Mouse (Mus musculus): ENCODE measurements around the gene E330017A01Rik. TPM values are rescaled to one million over a fixed set of nuclear protein-coding genes. Genes with fewer than 3 reads are reported as not detected.

E330017A01Rik gene
- polyA plus RNA-seq, 2 experiments, result not detected

- WGBS (ENCODE audit: insufficient replicate concordance), result 72% methylated on average over 2 of the region's 2 CpGs
- H3K36me3 ChIP-seq (replicated peaks; ENCODE audit: control insufficient read depth, insufficient read depth, low read depth), result no peaks in the 10 kb centered on the region
- no peaks in the 10 kb centered on the region for H3K9me3 ChIP-seq (ENCODE audit: control insufficient read depth, low read length)
- H3K4me2 ChIP-seq (ENCODE audit: low read depth), result no peak overlapping the region
- no peak for ATAC-seq (ENCODE audit: insufficient read depth)
- H3K27ac ChIP-seq, result no peak overlapping the region
- no peak overlapping the region for H3K4me3 ChIP-seq (ENCODE audit: insufficient read depth in 1 of 2, low read depth in 2 of 2, low read length in 2 of 2)
- H3K27me3 ChIP-seq (ENCODE audit: control insufficient read depth, insufficient read depth, low read length), result no peaks in the 10 kb centered on the region
- H3K9ac ChIP-seq (replicated peaks), result no peak overlapping the region
- no peak for TF ChIP-seq EP300 (IDR thresholded peaks at IDR 0.05; ENCODE audit: low read depth)
- TF ChIP-seq CTCF (IDR thresholded peaks at IDR 0.05; ENCODE audit: low read depth), result no peak
- no peak for DNase-seq (ENCODE audit: low read depth in 3 of 3, low spot score in 3 of 3)
- H3K4me1 ChIP-seq (replicated peaks; ENCODE audit: control insufficient read depth in 2 of 2, insufficient read depth in 2 of 2, low read length in 1 of 2), result peaks cover 14 to 16% of the 10 kb centered on the region in 2 experiments
These were observed 2.7 kb downstream of the E330017A01Rik start for GRCm38 (mm10) chr16:58635866-58636265.

DNA sequence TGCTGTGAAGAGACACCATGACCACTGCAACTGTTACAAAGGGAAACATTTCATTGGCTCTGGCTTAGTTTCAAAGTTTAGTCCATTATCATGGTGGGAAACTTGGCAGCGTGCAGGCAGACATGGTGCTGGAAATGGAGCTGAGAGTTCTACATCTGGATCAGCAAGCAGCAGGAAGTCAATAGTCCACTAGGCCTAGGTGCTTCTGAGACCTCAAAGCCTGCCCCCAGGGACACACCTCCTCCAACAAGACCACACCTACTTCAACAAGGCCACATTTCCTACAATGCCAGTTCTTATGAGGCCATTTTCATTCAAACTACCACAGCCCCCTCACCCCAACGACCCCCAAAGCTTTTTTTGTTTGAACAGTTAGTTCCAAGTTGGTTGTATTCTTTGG, 8.8 kb downstream of the E330017A01Rik start:
- Histone ChIP-seq H3K4me1 (replicated peaks; ENCODE audit: control insufficient read depth in 2 of 2, insufficient read depth in 2 of 2, low read length in 1 of 2) (peaks cover 32 to 34% of the 10 kb centered on the region in 2 experiments), H3K27ac (peak overlapping the region; percentile 79), H3K36me3 (replicated peaks; ENCODE audit: control insufficient read depth, insufficient read depth, low read depth) (no peaks in the 10 kb centered on the region), H3K9me3 (ENCODE audit: control insufficient read depth, low read length) (no peaks in the 10 kb centered on the region), H3K4me2 (ENCODE audit: low read depth) (no peak overlapping the region), H3K9ac (replicated peaks) (no peak overlapping the region), H3K27me3 (ENCODE audit: control insufficient read depth, insufficient read depth, low read length) (no peaks in the 10 kb centered on the region), H3K4me3 (ENCODE audit: insufficient read depth in 1 of 2, low read depth in 2 of 2, low read length in 2 of 2) (no peak overlapping the region)
- DNase-seq (ENCODE audit: low read depth in 3 of 3, low spot score in 3 of 3), result no peak
- ATAC-seq (ENCODE audit: insufficient read depth), result peak; percentile 53
- WGBS (ENCODE audit: insufficient replicate concordance), result 53% methylated on average over 2 of the region's 2 CpGs
- no peak for TF ChIP-seq CTCF (IDR thresholded peaks at IDR 0.05; ENCODE audit: low read depth)
- no peak for TF ChIP-seq EP300 (IDR thresholded peaks at IDR 0.05; ENCODE audit: low read depth)

DNA sequence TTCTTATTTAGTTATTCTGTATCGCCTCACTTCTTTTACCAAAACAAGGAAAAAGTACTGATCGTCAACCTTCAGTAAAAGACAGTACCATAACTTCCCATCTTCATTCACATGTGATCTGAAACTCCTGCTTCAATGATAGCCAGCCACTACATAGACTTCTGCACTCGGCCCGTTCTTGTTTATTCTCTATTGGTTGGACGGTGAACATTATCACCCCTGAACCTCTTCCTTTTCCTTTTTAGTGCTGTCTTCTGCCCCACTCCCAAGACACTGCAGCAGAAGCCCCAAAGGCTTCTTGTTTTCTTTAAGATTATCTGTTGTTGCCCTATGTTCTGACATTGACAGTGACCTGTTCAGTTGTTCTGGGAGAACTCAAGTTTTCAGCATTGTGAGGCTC, 9.6 kb downstream of the E330017A01Rik start:
- Histone ChIP-seq H3K9ac (replicated peaks) (peak overlapping the region; percentile 37), H3K4me1 (replicated peaks; ENCODE audit: control insufficient read depth in 2 of 2, insufficient read depth in 2 of 2, low read length in 1 of 2) (peaks cover 32 to 34% of the 10 kb centered on the region in 2 experiments), H3K27me3 (ENCODE audit: control insufficient read depth, insufficient read depth, low read length) (no peaks in the 10 kb centered on the region), H3K4me3 (ENCODE audit: insufficient read depth in 1 of 2, low read depth in 2 of 2, low read length in 2 of 2) (no peak overlapping the region), H3K4me2 (ENCODE audit: low read depth) (no peak overlapping the region), H3K9me3 (ENCODE audit: control insufficient read depth, low read length) (no peaks in the 10 kb centered on the region), H3K27ac (peak overlapping the region; percentile 79), H3K36me3 (replicated peaks; ENCODE audit: control insufficient read depth, insufficient read depth, low read depth) (no peaks in the 10 kb centered on the region)
- ATAC-seq (ENCODE audit: insufficient read depth) (peak; percentile 13; the same call in 1 of the 2 replicates), DNase-seq (ENCODE audit: low read depth in 3 of 3, low spot score in 3 of 3) (no peak)
- WGBS (ENCODE audit: insufficient replicate concordance), result 39% methylated on average over 5 of the region's 5 CpGs
- no peak for TF ChIP-seq EP300 (IDR thresholded peaks at IDR 0.05; ENCODE audit: low read depth)
- no peak for TF ChIP-seq CTCF (IDR thresholded peaks at IDR 0.05; ENCODE audit: low read depth)

DNA sequence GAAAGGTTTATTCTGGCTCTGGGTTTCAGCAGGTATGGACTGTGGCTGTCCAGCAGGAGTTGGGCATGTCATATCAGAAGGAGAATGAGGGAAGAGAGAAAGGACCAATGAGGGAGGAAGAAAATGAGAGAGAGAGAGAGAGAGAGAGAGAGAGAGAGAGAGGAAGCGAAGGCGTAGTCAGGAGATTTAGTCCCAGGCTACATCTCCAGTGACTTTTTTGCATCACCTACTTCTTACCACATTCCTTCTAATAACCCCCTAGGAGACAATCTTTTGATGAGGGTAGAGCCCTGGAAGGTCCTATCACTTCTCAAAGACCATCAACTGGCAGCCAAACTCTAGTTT, 10.2 kb downstream of the E330017A01Rik start:
- no peaks in the 10 kb centered on the region for H3K9me3 ChIP-seq (ENCODE audit: control insufficient read depth, low read length)
- ATAC-seq (ENCODE audit: insufficient read depth) (no peak), DNase-seq (ENCODE audit: low read depth in 3 of 3, low spot score in 3 of 3) (no peak)
- H3K27ac ChIP-seq, result peak overlapping the region; percentile 79
- no peak overlapping the region for H3K4me2 ChIP-seq (ENCODE audit: low read depth)
- H3K27me3 ChIP-seq (ENCODE audit: control insufficient read depth, insufficient read depth, low read length), result no peaks in the 10 kb centered on the region
- H3K4me3 ChIP-seq (ENCODE audit: insufficient read depth in 1 of 2, low read depth in 2 of 2, low read length in 2 of 2), result no peak overlapping the region
- no peak for TF ChIP-seq EP300 (IDR thresholded peaks at IDR 0.05; ENCODE audit: low read depth)
- no peak for TF ChIP-seq CTCF (IDR thresholded peaks at IDR 0.05; ENCODE audit: low read depth)
- no peaks in the 10 kb centered on the region for H3K36me3 ChIP-seq (replicated peaks; ENCODE audit: control insufficient read depth, insufficient read depth, low read depth)
- peaks cover 32 to 34% of the 10 kb centered on the region in 2 experiments for H3K4me1 ChIP-seq (replicated peaks; ENCODE audit: control insufficient read depth in 2 of 2, insufficient read depth in 2 of 2, low read length in 1 of 2)
- 87% methylated on average over 2 of the region's 2 CpGs for WGBS (ENCODE audit: insufficient replicate concordance)
- H3K9ac ChIP-seq (replicated peaks), result peak overlapping the region; percentile 4; the same call in 1 of the 2 replicates

DNA sequence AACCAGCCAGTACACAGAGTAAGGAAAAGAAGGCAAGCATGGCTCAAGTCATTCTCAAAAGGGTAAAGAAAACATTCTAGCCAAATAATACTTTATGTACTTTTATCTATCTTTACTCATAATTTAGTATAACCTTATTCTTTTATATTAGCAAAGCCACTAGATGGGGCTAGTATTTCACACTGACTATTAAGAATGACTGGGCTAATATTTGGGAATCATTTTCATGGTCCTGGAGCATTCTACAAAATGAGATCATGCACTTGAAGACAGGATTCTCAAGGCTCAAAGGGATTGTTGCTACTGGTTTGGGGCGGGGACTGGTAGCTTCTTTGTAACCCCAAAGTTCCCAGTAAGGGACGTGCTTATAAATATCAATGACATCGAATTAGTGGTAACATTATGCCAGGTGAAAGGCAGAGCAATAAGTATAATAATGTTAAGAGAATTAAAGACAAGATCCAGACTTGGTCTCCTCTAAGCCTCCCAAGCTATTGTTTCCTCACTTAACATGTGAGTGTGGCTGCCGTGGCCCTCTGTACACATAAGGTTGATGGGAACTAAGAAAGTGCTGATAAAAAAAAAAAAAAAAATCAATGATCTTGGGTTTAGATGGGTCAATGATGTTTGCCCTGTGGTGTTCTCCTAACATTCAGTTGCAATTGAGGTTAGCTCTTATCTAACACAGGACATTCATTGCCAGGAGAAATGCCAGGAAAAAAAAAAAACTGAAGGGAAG, 10.8 kb downstream of the E330017A01Rik start:
- Histone ChIP-seq H3K9me3 (ENCODE audit: control insufficient read depth, low read length) (no peaks in the 10 kb centered on the region), H3K36me3 (replicated peaks; ENCODE audit: control insufficient read depth, insufficient read depth, low read depth) (no peaks in the 10 kb centered on the region), H3K27me3 (ENCODE audit: control insufficient read depth, insufficient read depth, low read length) (no peaks in the 10 kb centered on the region), H3K27ac (peak overlapping the region; percentile 79), H3K4me3 (ENCODE audit: insufficient read depth in 1 of 2, low read depth in 2 of 2, low read length in 2 of 2) (no peak overlapping the region), H3K9ac (replicated peaks) (peak overlapping the region; percentile 27; the same call in 1 of the 2 replicates), H3K4me2 (ENCODE audit: low read depth) (no peak overlapping the region), H3K4me1 (replicated peaks; ENCODE audit: control insufficient read depth in 2 of 2, insufficient read depth in 2 of 2, low read length in 1 of 2) (peaks cover 32 to 34% of the 10 kb centered on the region in 2 experiments)
- 56% methylated on average over 4 of the region's 4 CpGs for WGBS (ENCODE audit: insufficient replicate concordance)
- peak; percentile 57 for ATAC-seq (ENCODE audit: insufficient read depth)
- peak; percentile 52; the same call in 1 of the 2 replicates for TF ChIP-seq EP300 (IDR thresholded peaks at IDR 0.05; ENCODE audit: low read depth)
- peak; percentile 55 for TF ChIP-seq CTCF (IDR thresholded peaks at IDR 0.05; ENCODE audit: low read depth)
- peak in 1 of 3 experiments; percentile 47 for DNase-seq (ENCODE audit: low read depth in 3 of 3, low spot score in 3 of 3)

Measured in liver, embryonic 14.5 days (tissue).